Mouse (Mus musculus) forebrain, embryonic 13.5 days (tissue): ENCODE measurements around the gene Grm1. TPM values are rescaled to one million over a fixed set of nuclear protein-coding genes. Genes with fewer than 3 reads are reported as not detected.
A peak's percentile ranks its signal among the peaks of the same experiment; 100 is the strongest.

ENCODE experiments used
- ATAC-seq: fragments of 200-750 bp; cut with Nextera tagmentation; 2 replicates; pipeline ENCODE4 v1.8.0; 2017
- H3K27ac ChIP-seq: fragments of 300-500 bp; sonication (generic); 2 replicates; pipeline ENCODE4 v1.5.1; 2015; ENCODE audit warnings: inconsistent platforms, mild to moderate bottlenecking, moderate library complexity
- H3K27me3 ChIP-seq: fragments of 300-500 bp; sonication (generic); 2 replicates; pipeline ENCODE4 v1.6.1; 2015; ENCODE audit warnings: mild to moderate bottlenecking, inconsistent platforms
- H3K36me3 ChIP-seq: fragments of 300-500 bp; sonication (generic); 2 replicates; pipeline ENCODE4 v1.6.1; 2015; ENCODE audit warnings: mild to moderate bottlenecking, inconsistent platforms; ENCODE audit not compliant: poor library complexity, severe bottlenecking
- H3K4me1 ChIP-seq: fragments of 300-500 bp; sonication (generic); 2 replicates; pipeline ENCODE4 v1.6.1; 2015; ENCODE audit warnings: inconsistent platforms
- H3K4me2 ChIP-seq: fragments of 300-500 bp; sonication (generic); 2 replicates; pipeline ENCODE4 v1.6.1; 2015; ENCODE audit warnings: inconsistent platforms, mild to moderate bottlenecking, moderate library complexity
- H3K4me3 ChIP-seq: fragments of 300-500 bp; sonication (generic); 2 replicates; pipeline ENCODE4 v1.5.1; 2015; ENCODE audit warnings: mild to moderate bottlenecking, inconsistent platforms
- H3K9ac ChIP-seq: fragments of 300-500 bp; sonication (generic); 2 replicates; pipeline ENCODE4 v1.6.1; 2015; ENCODE audit warnings: mild to moderate bottlenecking, inconsistent platforms
- H3K9me3 ChIP-seq: fragments of 300-500 bp; sonication (generic); replicated peaks from 2 replicates; pipeline ENCODE4 v1.6.1; 2016; ENCODE audit warnings: inconsistent platforms
- WGBS: fragments of 180-500 bp; shearing (Covaris S2); methylation state at CpG from one replicate; pipeline ENCODE4 v1.1.7; 2015; 5-methylcytosine and 5-hydroxymethylcytosine counted together
- polyA plus RNA-seq: library from polyadenylated mRNA; unstranded; fragments of >200 nt; fragmentation: Nextera tagmentation; extraction: Ambion mirVana; gene quantifications from 2 replicates; pipeline ENCODE4 v1.2.1, GENCODE M21; 2015

Grm1 gene
- polyA plus RNA-seq, 1 experiment from 2014 or later: 2.6 TPM

GRCm38 (mm10) chr10:10809777-10810176, 272.4 kb downstream of the Grm1 start:
- no peak overlapping the region for H3K4me2 ChIP-seq
- H3K9ac ChIP-seq: no peak overlapping the region
- H3K36me3 ChIP-seq: no peaks in the 10 kb centered on the region
- H3K4me3 ChIP-seq: no peak overlapping the region
- H3K4me1 ChIP-seq: peaks cover 15% of the 10 kb centered on the region
- ATAC-seq: peak; percentile 30; the same call in 1 of the 2 replicates
- no peaks in the 10 kb centered on the region for H3K9me3 ChIP-seq
- WGBS: 29% methylated on average over 3 of the region's 3 CpGs
- no peak overlapping the region for H3K27ac ChIP-seq
- H3K27me3 ChIP-seq: no peaks in the 10 kb centered on the region

DNA sequence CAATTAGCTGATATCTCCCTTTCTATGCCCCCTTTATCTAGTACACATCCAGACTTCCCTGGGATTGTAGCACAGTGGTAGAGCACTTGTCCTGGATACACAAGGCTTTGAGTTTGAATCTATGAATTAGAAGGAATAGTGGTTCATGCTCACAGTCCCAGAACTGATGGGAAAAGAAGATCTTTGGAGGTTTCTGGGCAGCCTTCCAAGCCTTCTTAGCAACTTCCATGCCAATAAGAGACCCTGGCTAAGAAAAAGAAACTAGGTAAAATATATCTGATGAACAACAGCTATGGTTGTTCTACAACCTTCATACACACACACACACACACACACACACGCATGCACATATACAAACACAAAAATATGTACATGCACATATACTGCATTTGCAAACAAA, 286.8 kb downstream of the Grm1 start:
- H3K4me3 ChIP-seq: no peak overlapping the region
- H3K4me2 ChIP-seq: no peak overlapping the region
- 88% methylated on average over 1 of the region's 1 CpGs for WGBS
- H3K27me3 ChIP-seq: no peaks in the 10 kb centered on the region
- H3K36me3 ChIP-seq: no peaks in the 10 kb centered on the region
- H3K9me3 ChIP-seq: no peaks in the 10 kb centered on the region
- H3K9ac ChIP-seq: no peak overlapping the region
- H3K27ac ChIP-seq: no peak overlapping the region
- H3K4me1 ChIP-seq: no peaks in the 10 kb centered on the region
- no peak for ATAC-seq

DNA sequence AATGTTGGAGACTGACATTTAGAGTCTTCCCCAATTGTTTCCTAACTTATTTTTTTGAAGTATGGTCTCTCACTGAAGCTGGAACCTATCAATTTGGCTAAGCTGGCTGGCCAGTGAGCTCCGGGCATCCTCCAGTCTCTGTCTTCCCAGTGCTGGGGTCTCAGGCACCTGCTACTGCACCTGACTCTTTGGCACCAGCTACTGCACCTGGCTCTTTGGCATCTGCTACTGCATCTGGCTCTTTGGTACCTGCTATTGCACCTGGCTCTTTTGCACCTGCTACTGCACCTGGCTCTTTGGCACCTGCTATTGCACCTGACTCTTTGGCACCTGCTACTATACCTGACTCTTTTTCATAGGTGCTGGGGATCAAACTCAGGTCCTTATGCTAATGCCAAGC, 291.7 kb downstream of the Grm1 start:
- Histone ChIP-seq H3K27me3 (no peaks in the 10 kb centered on the region), H3K4me3 (no peak overlapping the region), H3K9me3 (no peaks in the 10 kb centered on the region), H3K9ac (no peak overlapping the region), H3K27ac (no peak overlapping the region), H3K36me3 (no peaks in the 10 kb centered on the region), H3K4me2 (no peak overlapping the region), H3K4me1 (no peaks in the 10 kb centered on the region)
- 80% methylated on average over 1 of the region's 1 CpGs for WGBS
- no peak for ATAC-seq

DNA sequence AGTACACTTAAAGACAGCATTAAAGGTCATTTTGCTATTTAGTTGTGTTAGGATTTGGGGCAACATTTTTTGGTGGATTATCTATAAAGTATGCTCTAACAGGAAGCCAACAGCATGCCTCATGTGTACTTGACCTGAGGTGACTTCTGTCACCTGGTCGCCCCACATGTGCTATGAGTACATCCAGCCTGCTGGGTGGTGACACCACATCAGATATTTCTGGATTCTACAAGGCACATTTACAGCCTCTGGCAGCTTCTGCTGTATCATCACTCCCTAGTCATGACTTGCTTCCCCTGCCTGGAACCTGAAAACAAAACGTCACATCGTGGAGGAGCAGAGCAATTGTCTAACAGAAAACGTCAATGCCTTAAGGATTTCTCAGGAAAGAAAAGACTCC, 292.2 kb downstream of the Grm1 start:
- no peak for ATAC-seq
- H3K36me3 ChIP-seq: no peaks in the 10 kb centered on the region
- H3K4me3 ChIP-seq: no peak overlapping the region
- no peak overlapping the region for H3K9ac ChIP-seq
- no peak overlapping the region for H3K27ac ChIP-seq
- no peaks in the 10 kb centered on the region for H3K9me3 ChIP-seq
- H3K4me2 ChIP-seq: no peak overlapping the region
- WGBS: 89% methylated on average over 4 of the region's 4 CpGs
- no peaks in the 10 kb centered on the region for H3K4me1 ChIP-seq
- H3K27me3 ChIP-seq: no peaks in the 10 kb centered on the region

DNA sequence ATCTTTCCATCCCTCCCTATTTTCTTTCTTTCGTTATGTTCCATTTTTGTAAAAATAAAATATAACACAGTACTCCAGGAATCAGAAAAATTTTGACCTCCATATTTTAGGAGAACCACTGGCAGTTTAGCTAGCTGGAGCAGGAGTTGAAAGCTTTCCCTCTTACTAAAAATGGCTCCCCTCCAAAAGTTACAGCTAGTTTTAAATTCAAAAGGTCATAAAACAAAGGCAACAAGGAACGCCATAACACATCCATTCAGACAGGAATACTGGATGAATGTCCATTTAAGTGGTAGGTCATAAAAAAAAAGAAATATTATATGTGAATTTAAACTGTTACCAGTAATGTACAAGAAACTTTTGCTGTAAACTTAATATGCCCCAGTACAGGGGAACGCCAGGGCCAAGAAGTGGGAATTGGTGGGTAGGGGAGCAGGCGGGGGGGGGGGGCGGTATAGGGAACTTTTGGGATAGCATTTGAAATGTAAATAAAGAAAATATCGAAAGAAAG, 294.2 kb downstream of the Grm1 start:
- Histone ChIP-seq H3K4me2 (no peak overlapping the region), H3K4me3 (no peak overlapping the region), H3K36me3 (no peaks in the 10 kb centered on the region), H3K27ac (no peak overlapping the region), H3K27me3 (no peaks in the 10 kb centered on the region), H3K4me1 (no peaks in the 10 kb centered on the region), H3K9me3 (no peaks in the 10 kb centered on the region), H3K9ac (no peak overlapping the region)
- WGBS: 90% methylated on average over 5 of the region's 6 CpGs
- no peak for ATAC-seq

DNA sequence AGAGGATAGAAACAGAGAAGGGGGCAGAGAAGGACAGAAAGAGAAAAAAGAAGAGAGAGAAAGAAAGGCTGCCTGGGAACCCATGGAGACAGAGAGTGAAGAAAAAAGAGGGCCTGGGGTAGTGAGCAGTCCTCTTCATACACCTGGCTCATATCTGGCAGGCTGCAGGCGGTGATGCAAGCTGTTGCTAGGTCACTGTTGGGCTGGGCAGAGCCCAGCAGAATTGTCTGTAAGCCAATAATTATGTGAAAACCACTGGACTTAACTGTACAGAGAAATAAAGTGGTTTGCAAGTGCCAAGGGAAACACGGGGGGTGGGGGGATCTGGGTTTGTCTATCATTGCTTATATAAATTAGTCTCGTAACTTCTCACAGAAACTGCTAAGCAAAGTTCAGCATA, 297.0 kb downstream of the Grm1 start:
- H3K4me3 ChIP-seq: no peak overlapping the region
- H3K36me3 ChIP-seq: no peaks in the 10 kb centered on the region
- no peaks in the 10 kb centered on the region for H3K9me3 ChIP-seq
- no peaks in the 10 kb centered on the region for H3K27me3 ChIP-seq
- no peak overlapping the region for H3K9ac ChIP-seq
- H3K27ac ChIP-seq: no peak overlapping the region
- WGBS: 81% methylated on average over 3 of the region's 3 CpGs
- H3K4me1 ChIP-seq: no peaks in the 10 kb centered on the region
- ATAC-seq: no peak
- no peak overlapping the region for H3K4me2 ChIP-seq

- no peak for ATAC-seq
- Histone ChIP-seq H3K27me3 (no peaks in the 10 kb centered on the region), H3K27ac (no peak overlapping the region), H3K36me3 (no peaks in the 10 kb centered on the region), H3K4me1 (no peaks in the 10 kb centered on the region), H3K9me3 (no peaks in the 10 kb centered on the region), H3K4me2 (no peak overlapping the region), H3K9ac (no peak overlapping the region), H3K4me3 (no peak overlapping the region)
- 76% methylated on average over 1 of the region's 1 CpGs for WGBS
Measured at GRCm38 (mm10) chr10:10774827-10775226, 307.3 kb downstream of the Grm1 start.

DNA sequence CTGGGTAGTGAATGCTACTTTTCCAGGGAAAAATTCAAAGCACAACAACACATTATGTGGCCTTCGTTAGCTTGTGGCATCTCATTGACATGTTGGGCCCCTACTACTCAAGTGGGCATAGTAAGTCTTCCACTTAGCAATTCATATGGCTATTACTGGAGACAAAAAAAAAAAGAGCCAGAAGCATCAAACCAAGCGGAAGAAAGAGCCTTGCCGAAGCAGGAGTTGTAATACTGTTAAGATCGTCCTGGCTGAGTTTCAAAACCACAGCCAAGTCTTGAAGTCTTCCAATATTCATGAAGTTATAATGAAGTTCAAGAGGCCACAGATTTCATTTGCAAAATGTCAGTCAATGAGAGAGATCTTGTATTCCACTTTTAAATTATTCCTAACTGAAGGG, 319.1 kb downstream of the Grm1 start:
- Histone ChIP-seq H3K27ac (no peak overlapping the region), H3K27me3 (no peaks in the 10 kb centered on the region), H3K36me3 (no peaks in the 10 kb centered on the region), H3K4me1 (no peaks in the 10 kb centered on the region), H3K9me3 (no peaks in the 10 kb centered on the region), H3K9ac (no peak overlapping the region), H3K4me2 (no peak overlapping the region), H3K4me3 (no peak overlapping the region)
- ATAC-seq: peak; percentile 36; the same call in 1 of the 2 replicates
- 38% methylated on average over 4 of the region's 4 CpGs for WGBS

GRCm38 (mm10) chr10:10761274-10761673, 320.9 kb downstream of the Grm1 start:
- Histone ChIP-seq H3K9me3 (no peaks in the 10 kb centered on the region), H3K36me3 (no peaks in the 10 kb centered on the region), H3K4me3 (no peak overlapping the region), H3K9ac (no peak overlapping the region), H3K27ac (no peak overlapping the region), H3K27me3 (no peaks in the 10 kb centered on the region), H3K4me2 (no peak overlapping the region), H3K4me1 (no peaks in the 10 kb centered on the region)
- 78% methylated on average over 1 of the region's 1 CpGs for WGBS
- ATAC-seq: no peak

DNA sequence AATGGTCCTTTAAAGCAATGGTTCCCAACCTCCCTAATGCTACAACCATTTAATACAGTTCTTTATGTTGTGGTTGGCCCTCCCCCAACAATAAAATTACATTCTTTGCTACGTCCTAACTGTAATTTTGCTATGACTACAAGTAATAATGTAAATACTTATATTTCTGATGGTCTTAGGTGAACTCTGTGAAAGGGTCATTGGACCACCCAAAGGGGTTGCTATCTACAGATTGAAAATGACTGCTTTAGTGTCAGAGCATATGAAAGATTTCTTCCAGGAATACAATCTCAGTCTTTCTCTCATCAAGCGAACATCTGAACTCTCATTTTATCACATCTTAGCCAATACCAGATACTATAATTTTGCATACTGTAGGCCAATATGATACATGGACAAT, 321.4 kb downstream of the Grm1 start:
- Histone ChIP-seq H3K4me1 (no peaks in the 10 kb centered on the region), H3K27me3 (no peaks in the 10 kb centered on the region), H3K9ac (no peak overlapping the region), H3K9me3 (no peaks in the 10 kb centered on the region), H3K36me3 (no peaks in the 10 kb centered on the region), H3K27ac (no peak overlapping the region), H3K4me2 (no peak overlapping the region), H3K4me3 (no peak overlapping the region)
- ATAC-seq: no peak
- WGBS: 84% methylated on average over 2 of the region's 2 CpGs

GRCm38 (mm10) chr10:10751033-10751432, 331.1 kb downstream of the Grm1 start:
- H3K27ac ChIP-seq: no peak overlapping the region
- WGBS: 85% methylated on average over 1 of the region's 1 CpGs

DNA sequence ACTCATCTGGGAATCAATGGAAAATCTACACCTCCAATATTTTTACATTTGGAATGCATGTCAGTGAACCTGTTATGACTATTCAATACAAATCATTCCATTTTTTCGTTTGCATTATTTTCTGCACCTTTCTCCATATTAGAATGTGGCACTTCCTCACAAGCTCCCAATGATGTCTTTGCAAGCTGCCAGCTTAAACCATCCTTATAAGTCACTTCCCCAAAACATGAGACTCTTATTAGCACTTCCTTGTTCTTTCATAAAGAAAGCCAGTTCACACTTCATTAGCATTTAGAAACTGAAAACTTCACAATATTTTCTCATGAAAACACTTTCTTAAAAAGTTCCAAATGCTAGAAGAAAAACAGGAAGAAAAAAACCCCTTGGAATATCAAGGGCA, 338.1 kb downstream of the Grm1 start:
- 71% methylated on average over 1 of the region's 1 CpGs for WGBS
- no peaks in the 10 kb centered on the region for H3K36me3 ChIP-seq
- ATAC-seq: no peak

More at GRCm38 (mm10) chr10:10751033-10751432, 331.1 kb downstream of the Grm1 start:
- H3K36me3 ChIP-seq: no peaks in the 10 kb centered on the region
- ATAC-seq: no peak
- no peak overlapping the region for H3K9ac ChIP-seq
- no peak overlapping the region for H3K4me3 ChIP-seq
- H3K9me3 ChIP-seq: no peaks in the 10 kb centered on the region
- H3K4me1 ChIP-seq: peaks cover 7% of the 10 kb centered on the region; the same call in 1 of the 2 replicates
- no peak overlapping the region for H3K4me2 ChIP-seq
- no peaks in the 10 kb centered on the region for H3K27me3 ChIP-seq

GRCm38 (mm10) chr10:10742172-10742571, 340.0 kb downstream of the Grm1 start:
- H3K4me2 ChIP-seq: no peak overlapping the region
- no peaks in the 10 kb centered on the region for H3K4me1 ChIP-seq
- ATAC-seq: no peak
- 92% methylated on average over 2 of the region's 2 CpGs for WGBS
- no peaks in the 10 kb centered on the region for H3K36me3 ChIP-seq
- no peaks in the 10 kb centered on the region for H3K27me3 ChIP-seq
- H3K27ac ChIP-seq: no peak overlapping the region
- H3K9me3 ChIP-seq: no peaks in the 10 kb centered on the region
- H3K9ac ChIP-seq: no peak overlapping the region
- no peak overlapping the region for H3K4me3 ChIP-seq

More for the DNA sequence above, 338.1 kb downstream of the Grm1 start:
- H3K9ac ChIP-seq: no peak overlapping the region
- H3K9me3 ChIP-seq: no peaks in the 10 kb centered on the region
- no peak overlapping the region for H3K4me3 ChIP-seq
- no peak overlapping the region for H3K27ac ChIP-seq
- H3K4me1 ChIP-seq: no peaks in the 10 kb centered on the region
- H3K4me2 ChIP-seq: no peak overlapping the region
- no peaks in the 10 kb centered on the region for H3K27me3 ChIP-seq
